Mouse (Mus musculus) brain, embryonic 18.5 days (tissue): Measurements from ENCODE around the gene Tpsb2.

Experiments used
- DNase-seq: peaks from one replicate; pipeline ENCODE4 v3.0.0-alpha.2; 2012; ENCODE audit warnings: low read depth, low spot score

The Tpsb2 gene

GRCm38 (mm10) chr17:25366005-25366404 is at the start of gene Tpsb2:
Gene Tpsb2 (plus strand): TSS chr17:25366305.
- DNase-seq: no peak

- no peak for DNase-seq
Measured at GRCm38 (mm10) chr17:25318354-25318753, 47.8 kb upstream of the Tpsb2 start, which contains the start of gene Prss29. Gene Prss29 (plus strand): TSS chr17:25318654.

GRCm38 (mm10) chr17:25320819-25321218 is 45.3 kb upstream of the Tpsb2 start:
- DNase-seq: no peak

- DNase-seq: no peak
Measured at GRCm38 (mm10) chr17:25322930-25323329, 43.2 kb upstream of the Tpsb2 start.

- no peak for DNase-seq
Measured at GRCm38 (mm10) chr17:25332321-25332720, 33.8 kb upstream of the Tpsb2 start.

- peak; percentile 40 for DNase-seq
Measured at GRCm38 (mm10) chr17:25333943-25334342, 32.2 kb upstream of the Tpsb2 start.

- DNase-seq: no peak
Measured at GRCm38 (mm10) chr17:25338218-25338617, 27.9 kb upstream of the Tpsb2 start.

GRCm38 (mm10) chr17:25340003-25340402 is 26.1 kb upstream of the Tpsb2 start:
- DNase-seq: no peak

- no peak for DNase-seq
Measured at GRCm38 (mm10) chr17:25341490-25341889, 24.6 kb upstream of the Tpsb2 start.

GRCm38 (mm10) chr17:25345462-25345861 is 20.6 kb upstream of the Tpsb2 start, which contains the start of gene Tpsab1:
Gene Tpsab1 (minus strand): TSS chr17:25345562.
- DNase-seq: no peak

- no peak for DNase-seq
Measured at GRCm38 (mm10) chr17:25361291-25361690, 4.8 kb upstream of the Tpsb2 start.

GRCm38 (mm10) chr17:25363726-25364125 is 2.4 kb upstream of the Tpsb2 start:
- DNase-seq: no peak

- no peak for DNase-seq
Measured at GRCm38 (mm10) chr17:25368973-25369372, 2.9 kb downstream of the Tpsb2 start, which contains the start of gene Tpsg1. Gene Tpsg1 (plus strand): TSS chr17:25369273.

- DNase-seq: no peak
Measured at GRCm38 (mm10) chr17:25372491-25372890, 6.4 kb downstream of the Tpsb2 start.

GRCm38 (mm10) chr17:25374011-25374410 is 7.9 kb downstream of the Tpsb2 start:
- DNase-seq: no peak

GRCm38 (mm10) chr17:25394526-25394925 is 28.4 kb downstream of the Tpsb2 start:
- DNase-seq: no peak

- DNase-seq: no peak
Measured at GRCm38 (mm10) chr17:25397804-25398519, 31.9 kb downstream of the Tpsb2 start.

- no peak for DNase-seq
Measured at GRCm38 (mm10) chr17:25398520-25398838, 32.4 kb downstream of the Tpsb2 start.

GRCm38 (mm10) chr17:25400443-25400842 is 34.3 kb downstream of the Tpsb2 start:
- DNase-seq: no peak

- no peak for DNase-seq
Measured at GRCm38 (mm10) chr17:25401491-25401890, 35.4 kb downstream of the Tpsb2 start.

- no peak for DNase-seq
Measured at GRCm38 (mm10) chr17:25402224-25402623, 36.1 kb downstream of the Tpsb2 start.

GRCm38 (mm10) chr17:25404190-25404589 is 38.1 kb downstream of the Tpsb2 start:
- DNase-seq: no peak

- no peak for DNase-seq
Measured at GRCm38 (mm10) chr17:25405224-25405895, 39.3 kb downstream of the Tpsb2 start.
